Mouse (Mus musculus): ENCODE measurements around the gene Olfr694.
"Not testable (repeated sequence)": the region's sequence is repeated elsewhere in the genome, so short reads cannot be mapped to it uniquely, and the experiment has no call there.

Gene Olfr694

DNA sequence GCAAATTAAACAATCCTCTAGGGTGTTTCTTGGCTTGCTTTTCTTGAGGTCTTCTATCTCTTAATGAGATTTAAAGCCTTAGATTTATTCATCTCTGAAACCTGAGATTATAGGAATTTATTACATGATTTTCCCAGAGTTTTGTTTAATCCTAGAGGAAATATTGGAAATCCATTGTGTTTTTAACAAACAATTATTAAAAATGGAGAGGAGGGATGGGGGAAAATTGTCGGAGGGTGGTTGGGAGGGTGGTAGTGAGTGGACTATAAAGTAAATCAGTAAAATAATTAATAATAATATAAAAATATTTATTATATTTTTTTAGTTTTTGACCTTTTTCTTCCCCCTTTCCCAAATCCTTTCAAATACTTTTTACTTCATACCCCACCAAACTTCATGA is at the start of gene Olfr694:
Gene Olfr694, minus strand, starts transcription at position 101 of the 400 bp plus-strand sequence.
- no peak for DNase-seq (ENCODE audit: low spot score)

DNA sequence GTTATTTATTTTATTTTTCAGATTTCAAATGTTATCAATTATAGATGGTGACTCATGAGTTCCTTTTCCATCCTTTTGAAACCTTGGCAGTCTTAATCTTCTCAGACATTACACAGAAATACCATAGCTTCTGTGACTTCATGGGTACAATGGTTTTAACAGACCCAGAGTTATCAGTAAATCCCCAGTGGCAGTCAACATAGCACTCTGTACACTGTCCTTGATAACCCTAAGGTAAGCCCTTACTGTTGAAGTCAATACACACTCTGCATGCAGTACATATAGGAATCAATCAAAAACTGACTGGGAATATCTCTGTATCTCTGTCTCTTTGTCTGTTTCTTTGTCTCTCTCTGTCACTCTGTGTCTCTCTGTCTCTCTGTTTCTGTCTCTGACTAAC is 45.4 kb upstream of the Olfr694 start:
- no peak for DNase-seq (ENCODE audit: low spot score)

DNA sequence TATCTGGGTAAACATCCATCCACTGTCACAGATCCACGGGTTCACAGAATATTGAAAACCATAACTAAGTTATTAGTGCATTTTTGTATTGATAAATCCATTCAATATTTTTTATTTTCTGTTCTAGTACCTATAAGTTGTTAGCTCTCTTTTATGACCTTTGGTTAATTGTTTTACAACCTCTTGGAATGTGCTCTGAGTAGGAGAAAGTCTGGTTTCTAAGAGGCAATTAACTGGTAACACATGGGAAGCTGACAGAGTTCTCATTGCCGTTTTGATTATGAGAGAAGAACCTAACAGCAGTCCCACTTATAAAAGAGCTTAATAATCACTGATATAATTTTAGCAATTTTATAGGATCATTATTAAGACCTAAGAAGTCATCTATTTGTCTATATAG is 42.1 kb upstream of the Olfr694 start:
- DNase-seq (ENCODE audit: low spot score): no peak

- DNase-seq (ENCODE audit: low spot score): not testable (repeated sequence)
Observed at GRCm38 (mm10) chr7:106725654-106726053, 34.0 kb upstream of the Olfr694 start.

DNA sequence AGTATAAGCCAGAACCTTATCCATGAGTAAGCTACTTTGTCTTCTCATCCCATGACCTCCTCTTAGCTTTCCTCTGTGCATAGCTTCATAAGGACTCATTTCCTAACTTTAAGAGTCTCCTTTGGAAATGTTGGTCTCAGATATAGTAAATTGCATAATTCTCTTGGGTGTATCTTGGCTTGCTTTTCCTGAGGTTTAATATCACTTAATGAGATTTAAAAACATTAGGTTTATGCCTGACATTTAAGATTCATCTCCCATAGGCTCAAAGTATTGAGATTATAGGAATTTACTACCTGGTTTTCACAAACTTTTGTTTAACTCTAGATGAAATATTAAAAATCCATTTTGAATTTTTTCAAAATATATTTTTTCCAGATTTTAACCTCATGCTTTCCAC is 24.7 kb upstream of the Olfr694 start, which contains the start of gene Olfr695:
Gene Olfr695, minus strand, starts transcription at position 101 of the 400 bp plus-strand sequence.
- no peak for DNase-seq (ENCODE audit: low spot score)

DNA sequence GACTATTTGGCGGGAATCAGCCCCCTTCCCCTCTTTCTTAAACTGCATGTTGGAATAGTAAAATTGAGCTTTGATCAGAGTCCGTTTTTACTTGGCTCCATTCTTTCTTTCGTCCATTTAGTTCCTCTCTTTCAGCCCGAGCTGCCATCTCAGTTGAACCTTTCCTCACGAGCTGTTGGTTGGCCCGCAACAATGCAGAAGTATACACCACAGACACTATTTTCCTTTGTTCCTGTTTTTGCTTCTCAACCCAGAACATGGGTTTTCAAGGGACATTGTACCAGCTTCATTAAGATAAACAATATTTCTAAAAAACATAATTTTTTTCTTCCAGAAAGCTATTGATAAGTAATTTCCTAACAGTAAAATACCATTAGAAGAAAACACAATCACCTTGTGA is 19.8 kb upstream of the Olfr694 start:
- DNase-seq (ENCODE audit: low spot score): no peak

DNA sequence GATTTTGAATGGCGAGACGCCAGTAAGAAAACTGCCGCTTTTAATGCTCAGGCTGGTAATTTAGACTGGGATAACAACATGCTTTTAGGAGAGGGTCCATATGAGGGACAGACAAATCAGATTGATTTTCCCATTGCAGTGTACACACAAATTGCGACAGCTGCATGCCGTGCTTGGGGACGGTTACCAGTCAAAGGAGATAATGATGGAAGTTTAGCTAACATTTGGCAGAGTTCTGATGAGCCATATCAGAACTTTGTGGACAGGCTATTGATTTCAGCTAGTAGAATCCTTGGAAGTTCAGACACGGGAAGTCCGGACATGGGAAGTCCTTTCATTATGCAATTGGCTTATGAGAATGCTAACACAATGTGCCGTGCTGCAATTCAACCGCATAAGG is 16.1 kb upstream of the Olfr694 start:
- DNase-seq (ENCODE audit: low spot score): not testable (repeated sequence)

DNA sequence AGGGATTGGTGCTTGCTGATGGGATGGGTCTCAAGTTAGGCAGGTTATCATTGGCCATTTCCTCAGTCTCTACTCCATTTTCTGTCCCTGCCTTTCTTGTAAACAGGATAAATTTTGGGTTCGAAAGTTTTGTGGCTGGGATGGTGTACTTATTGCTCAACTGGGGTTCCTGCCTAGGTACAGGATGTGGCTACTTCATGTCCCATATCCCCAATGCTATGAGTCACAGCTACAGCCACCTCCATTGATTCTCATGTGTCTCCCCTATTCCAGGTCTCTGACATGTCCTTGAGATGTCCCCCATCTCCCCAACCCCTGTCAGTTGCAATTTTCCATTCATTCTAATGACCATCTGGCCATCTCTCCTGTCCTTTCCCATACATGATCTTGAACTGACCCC is 5.3 kb upstream of the Olfr694 start:
- no peak for DNase-seq (ENCODE audit: low spot score)

- no peak for DNase-seq (ENCODE audit: low spot score)
Observed at GRCm38 (mm10) chr7:106692976-106693375, 1.4 kb upstream of the Olfr694 start.

GRCm38 (mm10) chr7:106685382-106685781 is 6.2 kb downstream of the Olfr694 start:
- DNase-seq (ENCODE audit: low spot score): no peak

- no peak for DNase-seq (ENCODE audit: low spot score)
Observed at GRCm38 (mm10) chr7:106680484-106680883, 11.1 kb downstream of the Olfr694 start, which contains the start of gene Olfr693. Olfr693 (minus strand) TSS chr7:106680584.

- no peak for DNase-seq (ENCODE audit: low spot score)
Observed at GRCm38 (mm10) chr7:106652344-106652652, 39.3 kb downstream of the Olfr694 start.

GRCm38 (mm10) chr7:106651555-106652343 is 39.9 kb downstream of the Olfr694 start:
- no peak for DNase-seq (ENCODE audit: low spot score)

DNA sequence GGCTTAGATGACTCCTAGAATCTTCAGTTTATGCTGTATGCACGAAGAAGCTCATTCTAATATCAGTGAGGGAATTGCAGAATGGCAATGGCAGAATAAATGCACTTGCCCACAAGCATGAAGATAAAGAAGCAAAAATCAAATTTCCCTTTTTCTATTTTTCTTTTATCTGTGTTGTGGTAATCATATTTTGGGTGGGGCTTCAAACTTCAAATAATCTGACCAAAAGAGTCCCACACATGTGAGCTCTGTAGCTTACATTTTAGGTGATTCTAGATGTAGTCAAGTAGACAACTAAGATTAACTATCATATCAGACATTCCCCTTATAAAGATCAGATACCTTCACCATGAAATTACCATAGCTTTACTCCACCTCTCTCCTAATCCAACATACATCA is 41.8 kb downstream of the Olfr694 start:
- no peak for DNase-seq (ENCODE audit: low spot score)

DNA sequence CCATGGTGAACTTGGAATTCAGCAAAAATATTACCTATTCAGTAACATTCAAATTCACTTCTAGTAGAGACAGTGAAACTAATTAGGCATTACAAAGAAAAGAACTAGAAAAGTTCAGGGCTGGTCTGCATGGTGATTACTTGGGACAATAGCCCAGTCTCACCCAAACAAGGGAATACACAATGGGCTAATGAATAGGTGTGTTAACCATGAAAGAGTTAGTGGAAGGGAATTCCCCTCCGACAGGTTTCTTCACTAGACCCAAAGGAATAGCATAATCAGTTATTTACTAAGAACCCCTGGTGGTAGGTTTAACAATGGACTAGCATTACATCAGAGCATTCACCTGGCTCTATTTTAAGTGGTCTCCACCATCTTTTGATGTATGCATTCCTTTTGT is 46.4 kb downstream of the Olfr694 start:
- DNase-seq (ENCODE audit: low spot score): no peak

GRCm38 (mm10) chr7:106644222-106644870 is 47.3 kb downstream of the Olfr694 start:
- DNase-seq (ENCODE audit: low spot score): no peak

DNA sequence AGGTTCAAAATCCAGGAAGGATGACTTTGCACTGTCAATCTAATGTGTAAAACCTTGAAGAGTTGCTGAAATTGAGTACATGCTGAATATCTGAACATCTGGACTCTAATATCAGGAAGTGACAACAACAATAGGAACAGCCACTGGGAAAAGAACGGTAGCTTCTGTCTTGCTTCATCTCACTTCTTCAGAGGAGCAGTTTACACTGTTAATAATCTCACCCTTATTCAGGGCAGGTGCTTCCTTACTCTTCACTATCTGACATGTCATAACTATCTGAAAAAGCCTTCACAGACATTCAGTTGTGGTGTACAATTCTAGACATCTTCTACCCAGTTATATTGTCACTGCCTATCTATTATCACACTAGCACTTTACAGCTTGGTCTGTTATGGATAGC is 50.8 kb downstream of the Olfr694 start:
- no peak for DNase-seq (ENCODE audit: low spot score)

DNA sequence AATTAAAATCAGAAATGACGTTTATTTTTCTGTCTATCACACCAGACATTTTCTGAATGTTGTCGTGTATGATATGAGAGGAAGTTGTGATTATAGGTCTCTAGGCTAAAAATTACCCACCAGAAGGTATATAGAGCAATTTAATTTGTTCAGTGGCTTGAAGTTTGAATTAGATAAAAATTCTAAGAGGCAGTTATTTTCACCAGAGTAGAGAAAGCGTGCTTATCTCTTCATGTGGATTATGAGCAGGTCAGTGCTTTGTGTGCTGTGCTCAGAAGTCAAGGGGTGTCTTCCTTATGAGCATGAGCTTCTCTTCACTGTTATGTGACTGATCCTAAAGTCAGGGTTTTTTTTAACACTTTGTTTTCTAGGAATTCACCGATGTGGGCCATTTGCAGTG is 56.1 kb downstream of the Olfr694 start:
- no peak for DNase-seq (ENCODE audit: low spot score)

Measured in left cerebral cortex, adult 11 months (tissue).